In the genomic region with DNA sequence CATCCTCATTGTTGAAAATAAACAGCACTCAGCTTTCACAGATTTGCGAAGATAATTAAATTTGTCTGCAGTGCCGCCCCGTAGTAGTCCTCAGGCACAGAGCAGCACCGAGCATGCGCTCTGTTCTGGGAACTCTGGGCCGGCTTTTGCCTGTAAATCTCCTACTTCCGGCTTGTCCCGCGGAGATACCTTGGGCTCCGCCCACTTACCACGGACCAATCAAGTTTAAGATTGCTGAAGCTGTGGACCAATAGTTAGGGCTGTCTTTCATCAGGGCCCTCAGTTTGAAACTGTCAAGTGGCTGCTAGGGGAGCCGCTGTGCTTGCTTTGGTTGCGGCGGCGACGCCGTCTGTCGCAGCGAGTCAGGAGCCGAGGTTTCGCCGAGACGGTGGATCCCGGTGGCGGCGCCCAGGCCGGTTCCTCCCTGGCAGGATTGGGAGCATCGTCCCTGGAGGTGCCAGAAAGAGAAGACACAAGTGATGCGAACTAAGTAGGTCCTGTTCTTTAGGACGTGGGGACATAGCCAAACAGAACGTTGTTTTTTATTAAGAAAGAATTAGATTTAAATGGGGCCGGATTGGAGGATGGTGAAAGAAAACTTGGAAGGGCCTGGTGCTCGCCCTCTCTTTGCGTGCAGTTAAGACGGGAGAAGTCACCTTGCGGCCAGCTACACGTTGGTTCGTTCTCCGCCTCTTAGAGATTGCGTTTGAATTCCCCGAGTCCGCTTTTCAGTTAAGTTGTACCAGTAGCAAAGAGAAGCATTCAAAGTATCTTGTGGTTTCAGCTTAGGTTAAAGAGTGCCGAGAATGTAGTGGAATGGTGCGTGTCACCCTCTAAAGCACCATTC, we compare ENCODE assay signal across 8 mouse cellular contexts. TPM values are rescaled to one million over a fixed set of nuclear protein-coding genes. Genes with fewer than 3 reads are reported as not detected.
A peak's percentile ranks its signal among the peaks of the same experiment; 100 is the strongest.
DNase-seq lines count a peak whose midpoint lies in the region; ATAC-seq lines count a peak whose summit lies in the region.

A gene (plus strand): TSS at position 253 of the 847 bp plus-strand sequence.

- WGBS in forebrain, embryonic 14.5 days = under 1% methylated on average over 44 of the region's 44 CpGs
- WGBS in neural tube, embryonic 15.5 days = under 1% methylated on average over 44 of the region's 44 CpGs

- no peaks in the 10 kb centered on the region for H3K9me3 ChIP-seq in forebrain, embryonic 14.5 days (replicated peaks; ENCODE audit: control insufficient read depth, low read length)
- H3K9me3 ChIP-seq in neural tube, embryonic 15.5 days (replicated peaks) = no peaks in the 10 kb centered on the region

- no peaks in the 10 kb centered on the region for H3K27me3 ChIP-seq in forebrain, embryonic 14.5 days (replicated peaks; ENCODE audit: control insufficient read depth, insufficient read depth, low read length)
- H3K27me3 ChIP-seq in neural tube, embryonic 15.5 days (replicated peaks) = no peaks in the 10 kb centered on the region

- H3K36me3 ChIP-seq in forebrain, embryonic 14.5 days (ENCODE audit: control insufficient read depth, insufficient read depth, low read length) = peaks cover 29% of the 10 kb centered on the region
- peaks cover 24% of the 10 kb centered on the region for H3K36me3 ChIP-seq in neural tube, embryonic 15.5 days

- peak within 1 kb of the TSS; percentile 76 for H3K9ac ChIP-seq in forebrain, embryonic 14.5 days (ENCODE audit: low read length)
- peak within 1 kb of the TSS; percentile 86 for H3K9ac ChIP-seq in neural tube, embryonic 15.5 days (replicated peaks)

- intact Hi-C loops in heart, postnatal 14 days (cut with DNase I) = loop anchor here (2.0 kb wide), 1 partner anchor 17 kb away; no protein-coding TSS in a partner anchor

- peak within 1 kb of the TSS; percentile 79 for H3K4me2 ChIP-seq in forebrain, embryonic 14.5 days (ENCODE audit: low read length)
- H3K4me2 ChIP-seq in neural tube, embryonic 15.5 days = peak within 1 kb of the TSS; percentile 65

- H3K4me1 ChIP-seq in forebrain, embryonic 14.5 days (ENCODE audit: control insufficient read depth, insufficient read depth, low read length) = peaks cover 7% of the 10 kb centered on the region; the same call in 1 of the 2 replicates
- H3K4me1 ChIP-seq in neural tube, embryonic 15.5 days = peaks cover 17% of the 10 kb centered on the region

- H3K27ac ChIP-seq in forebrain, embryonic 14.5 days (ENCODE audit: low read depth, low read length) = peak within 1 kb of the TSS; percentile 35; the same call in 1 of the 2 replicates
- H3K27ac ChIP-seq in neural tube, embryonic 15.5 days (replicated peaks) = peak within 1 kb of the TSS; percentile 85

- ATAC-seq in forebrain, embryonic 14.5 days = peak; percentile 100
- ATAC-seq in neural tube, embryonic 15.5 days (ENCODE audit: low FRiP score) = peak; percentile 100

- H3K4me3 ChIP-seq in forebrain, embryonic 14.5 days (ENCODE audit: low read depth, low read length) = peak within 1 kb of the TSS; percentile 74
- peak within 1 kb of the TSS; percentile 89 for H3K4me3 ChIP-seq in neural tube, embryonic 15.5 days (replicated peaks)

- DNase-seq in ES-CJ7 (ENCODE audit: low read depth, low spot score) = peak; percentile 98
- peak; percentile 98 for DNase-seq in cerebellum, adult 11 months
- DNase-seq in forebrain, embryonic 14.5 days (ENCODE audit: low spot score) = peak; percentile 99
- peak; percentile 97 to 99 for DNase-seq in heart, postnatal 14 days
- peak; percentile 99 for DNase-seq in layer of hippocampus, adult 11-12 months (ENCODE audit: low spot score)
- DNase-seq in lung, adult 18-20 months = peak; percentile 99
- DNase-seq in testis, postnatal 14 days (ENCODE audit: low spot score) = peak; percentile 98

RNA-seq across cellular contexts. Expression of the gene that starts here (rescaled TPM):
- 28.0 and 35.3 TPM in 2 replicates for polyA plus RNA-seq in forebrain, embryonic 14.5 days (2014; fragmentation: Nextera tagmentation; extraction: Ambion mirVana)
- 10 to 100 TPM; 12.4 to 13.8 TPM for total RNA-seq in heart, postnatal 14 days (2021)
- polyA plus RNA-seq in neural tube, embryonic 15.5 days (2015; fragmentation: Nextera tagmentation; extraction: Ambion mirVana) = 18.4 and 21.1 TPM in 2 replicates

Comparison
In these comparisons a context has a peak if more than half of its experiments do, and no peak if none do; other contexts are left out.
1. Peak in every context shown above with its lines: DNase-seq, ATAC-seq, H3K4me3 ChIP-seq and H3K27ac ChIP-seq.